Comparison of ENCODE assay signal across 8 mouse cellular contexts in genomic region chr17:45544873-45545277, GRCm38 (mm10). TPM values are rescaled to one million over a fixed set of nuclear protein-coding genes. Genes with fewer than 3 reads are reported as not detected.
A peak's percentile ranks its signal among the peaks of the same experiment; 100 is the strongest.
DNase-seq lines count a peak whose midpoint lies in the region; ATAC-seq and TF ChIP-seq lines count a peak whose summit lies in the region.
"Had no signal": no experiment of that assay in that cellular context is flagged by ENCODE, and none has a peak within 500 bp of the region (broad histone marks: within the 10 kb centered on the region; RNA-seq: fewer than 3 reads in every experiment).

No protein-coding gene starts in this region.

- H3K4me3 ChIP-seq in cortical plate, adult 2 months (ENCODE audit: insufficient read depth, low read length), result no peak overlapping the region
- H3K4me3 ChIP-seq in forebrain, embryonic 16.5 days (replicated peaks; ENCODE audit: low read length), result no peak overlapping the region
- peak overlapping the region; percentile 20 for H3K4me3 ChIP-seq in midbrain, embryonic 13.5 days (replicated peaks)

- peaks cover 12% of the 10 kb centered on the region for H3K36me3 ChIP-seq in forebrain, embryonic 16.5 days (ENCODE audit: control insufficient read depth, insufficient read depth)
- H3K36me3 ChIP-seq in midbrain, embryonic 13.5 days, result peaks cover 35% of the 10 kb centered on the region

- intact Hi-C loops in left cerebral cortex, postnatal 36 days (cut with DNase I), result no loop called here

- TF ChIP-seq POLR2A in cortical plate, adult 2 months (IDR thresholded peaks at IDR 0.05; ENCODE audit: extremely low read depth, insufficient read depth, low read length), result no peak

- peak overlapping the region; percentile 63 for H3K27ac ChIP-seq in cortical plate, adult 2 months (ENCODE audit: insufficient read depth, low read length)
- H3K27ac ChIP-seq in forebrain, embryonic 16.5 days (ENCODE audit: low read length), result no peak overlapping the region
- no peak overlapping the region for H3K27ac ChIP-seq in midbrain, embryonic 13.5 days

- no peaks in the 10 kb centered on the region for H3K9me3 ChIP-seq in forebrain, embryonic 16.5 days (ENCODE audit: control insufficient read depth, low read length)
- no peaks in the 10 kb centered on the region for H3K9me3 ChIP-seq in midbrain, embryonic 13.5 days

- no peak for ATAC-seq in forebrain, embryonic 16.5 days
- no peak for ATAC-seq in midbrain, embryonic 13.5 days

- H3K27me3 ChIP-seq in forebrain, embryonic 16.5 days (replicated peaks; ENCODE audit: control insufficient read depth, insufficient read depth, low read length), result peaks cover 10% of the 10 kb centered on the region; the same call in 1 of the 2 replicates
- peaks cover 64% of the 10 kb centered on the region for H3K27me3 ChIP-seq in midbrain, embryonic 13.5 days

- no peak overlapping the region for H3K9ac ChIP-seq in forebrain, embryonic 16.5 days (replicated peaks; ENCODE audit: low read depth, low read length)
- H3K9ac ChIP-seq in midbrain, embryonic 13.5 days (replicated peaks), result peak overlapping the region; percentile 44

- H3K4me2 ChIP-seq in forebrain, embryonic 16.5 days (ENCODE audit: low read length), result peak overlapping the region; percentile 25
- peak overlapping the region; percentile 44 for H3K4me2 ChIP-seq in midbrain, embryonic 13.5 days (replicated peaks)

- TF ChIP-seq CTCF in cortical plate, adult 2 months (IDR thresholded peaks at IDR 0.05; ENCODE audit: extremely low read depth, insufficient read depth, low read length), result no peak

- peaks cover 11% of the 10 kb centered on the region for H3K4me1 ChIP-seq in cortical plate, adult 2 months (ENCODE audit: control insufficient read depth, insufficient read depth, low read length)
- H3K4me1 ChIP-seq in forebrain, embryonic 16.5 days (replicated peaks; ENCODE audit: control insufficient read depth, insufficient read depth, low read length), result peaks cover 42% of the 10 kb centered on the region
- peaks cover 53% of the 10 kb centered on the region for H3K4me1 ChIP-seq in midbrain, embryonic 13.5 days (replicated peaks)

- peak; percentile 27 to 61 for DNase-seq in left cerebral cortex, postnatal 36 days (ENCODE audit: low spot score in 2 of 2)
- no peak for DNase-seq in left cerebral cortex, adult 11 months (ENCODE audit: low spot score)
- no peak for DNase-seq in spleen, postnatal 4 days (ENCODE audit: low spot score in 2 of 2)
- no peak for DNase-seq in right cerebral cortex, postnatal 14 days
- DNase-seq: kidney, postnatal 14 days had no signal

- 8% methylated on average over 43 of the region's 46 CpGs for WGBS in forebrain, embryonic 16.5 days
- 3% methylated on average over 45 of the region's 46 CpGs for WGBS in midbrain, embryonic 13.5 days

RNA-seq across cellular contexts. Expression of gene Tmem151b, which starts 4.6 kb away (rescaled TPM):
- total RNA-seq in left cerebral cortex, postnatal 36 days (2021), result 100 to 1,000 TPM; 120 to 121 TPM
- polyA plus RNA-seq in cortical plate, adult 2 months (2012; rRNA removed), result 85.7 and 94.1 TPM in 2 replicates
- polyA plus RNA-seq in forebrain, embryonic 16.5 days (2015; fragmentation: Nextera tagmentation; extraction: Ambion mirVana), result 37.4 and 41.3 TPM in 2 replicates
- polyA plus RNA-seq in midbrain, embryonic 13.5 days (2015; fragmentation: Nextera tagmentation; extraction: Ambion mirVana), result 23.5 and 25.5 TPM in 2 replicates

RNA-seq across cellular contexts. Expression of gene Nfkbie, which starts 10.6 kb away (rescaled TPM):
- 1 to 10 TPM; 1.7 to 2.7 TPM for total RNA-seq in left cerebral cortex, postnatal 36 days (2021)
- polyA plus RNA-seq in cortical plate, adult 2 months (2012; rRNA removed), result 2.1 and 2.3 TPM in 2 replicates
- 3.9 and 5.0 TPM in 2 replicates for polyA plus RNA-seq in forebrain, embryonic 16.5 days (2015; fragmentation: Nextera tagmentation; extraction: Ambion mirVana)
- polyA plus RNA-seq in midbrain, embryonic 13.5 days (2015; fragmentation: Nextera tagmentation; extraction: Ambion mirVana), result 5.2 and 7.1 TPM in 2 replicates

RNA-seq across cellular contexts. Expression of gene Slc35b2, which starts 18.8 kb away (rescaled TPM):
- total RNA-seq in left cerebral cortex, postnatal 36 days (2021), result 10 to 100 TPM; 24.7 to 33.0 TPM
- 52.4 and 52.6 TPM in 2 replicates for polyA plus RNA-seq in cortical plate, adult 2 months (2012; rRNA removed)
- 91.5 and 93.3 TPM in 2 replicates for polyA plus RNA-seq in forebrain, embryonic 16.5 days (2015; fragmentation: Nextera tagmentation; extraction: Ambion mirVana)
- polyA plus RNA-seq in midbrain, embryonic 13.5 days (2015; fragmentation: Nextera tagmentation; extraction: Ambion mirVana), result 89.2 and 95.3 TPM in 2 replicates

RNA-seq across cellular contexts. Expression of gene Tcte1, which starts 21.6 kb away (rescaled TPM):
- total RNA-seq in left cerebral cortex, postnatal 36 days (2021), result 1 to 10 TPM; 1.3 to 1.9 TPM
- polyA plus RNA-seq in cortical plate, adult 2 months (2012; rRNA removed), result 3.4 and 3.7 TPM in 2 replicates
- polyA plus RNA-seq in forebrain, embryonic 16.5 days (2015; fragmentation: Nextera tagmentation; extraction: Ambion mirVana), result 4.7 and 4.8 TPM in 2 replicates
- 2.6 and 2.7 TPM in 2 replicates for polyA plus RNA-seq in midbrain, embryonic 13.5 days (2015; fragmentation: Nextera tagmentation; extraction: Ambion mirVana)

RNA-seq across cellular contexts. Expression of gene Hsp90ab1, which starts 28.2 kb away (rescaled TPM):
- 1,000 to 10,000 TPM; 1,413 to 1,526 TPM for total RNA-seq in left cerebral cortex, postnatal 36 days (2021)
- polyA plus RNA-seq in cortical plate, adult 2 months (2012; rRNA removed), result 980 and 997 TPM in 2 replicates
- 1,528 and 1,563 TPM in 2 replicates for polyA plus RNA-seq in forebrain, embryonic 16.5 days (2015; fragmentation: Nextera tagmentation; extraction: Ambion mirVana)
- 1,587 and 1,677 TPM in 2 replicates for polyA plus RNA-seq in midbrain, embryonic 13.5 days (2015; fragmentation: Nextera tagmentation; extraction: Ambion mirVana)

Comparison
In these comparisons a context has a peak if more than half of its experiments do, and no peak if none do; other contexts are left out.
1. DNase-seq: peak in left cerebral cortex, postnatal 36 days (2 of 2); none in left cerebral cortex, adult 11 months (single experiment), spleen, postnatal 4 days (0 of 2) and right cerebral cortex, postnatal 14 days (single experiment).